Mouse (Mus musculus) retina, embryonic 14.5 days (tissue): ENCODE results near the gene Gm13285.
"Not testable (repeated sequence)": the region's sequence is repeated elsewhere in the genome, so short reads cannot be mapped to it uniquely, and the experiment has no call there.

Experiments
- DNase-seq: peaks from one replicate; pipeline ENCODE4 v3.0.0-alpha.2; 2015; ENCODE audit warnings: low spot score

Gene Gm13285

GRCm38 (mm10) chr4:88799365-88799764, at the start of gene Gm13285:
Gene Gm13285, plus strand, starts transcription at chr4:88799665.
- DNase-seq, result not testable (repeated sequence)

- DNase-seq, result no peak
Measured at GRCm38 (mm10) chr4:88749926-88750325, 49.5 kb upstream of the Gm13285 start.

GRCm38 (mm10) chr4:88754818-88755340, 44.6 kb upstream of the Gm13285 start, which contains the start of gene Gm13271:
Gene Gm13271, plus strand, starts transcription at chr4:88754868.
- DNase-seq, result not testable (repeated sequence)

GRCm38 (mm10) chr4:88756581-88757513, 42.6 kb upstream of the Gm13285 start:
- DNase-seq, result not testable (repeated sequence)

GRCm38 (mm10) chr4:88757628-88758031, 41.8 kb upstream of the Gm13285 start:
- DNase-seq, result not testable (repeated sequence)

GRCm38 (mm10) chr4:88758751-88759150, 40.7 kb upstream of the Gm13285 start:
- DNase-seq, result not testable (repeated sequence)

- DNase-seq, result not testable (repeated sequence)
Measured at GRCm38 (mm10) chr4:88759610-88760268, 39.7 kb upstream of the Gm13285 start, which contains the start of gene Gm13283. Gene Gm13283, plus strand, starts transcription at chr4:88760119.

- not testable (repeated sequence) for DNase-seq
Measured at GRCm38 (mm10) chr4:88760431-88760830, 39.0 kb upstream of the Gm13285 start.

GRCm38 (mm10) chr4:88761776-88762175, 37.7 kb upstream of the Gm13285 start:
- DNase-seq, result not testable (repeated sequence)

- not testable (repeated sequence) for DNase-seq
Measured at GRCm38 (mm10) chr4:88762341-88762740, 37.1 kb upstream of the Gm13285 start.

GRCm38 (mm10) chr4:88763384-88764018, 36.0 kb upstream of the Gm13285 start:
- peak; percentile 29 for DNase-seq

GRCm38 (mm10) chr4:88773534-88773933, 25.9 kb upstream of the Gm13285 start, which contains the start of gene Gm13290:
Gene Gm13290, plus strand, starts transcription at chr4:88773834.
- DNase-seq, result not testable (repeated sequence)

- not testable (repeated sequence) for DNase-seq
Measured at GRCm38 (mm10) chr4:88776622-88777021, 22.8 kb upstream of the Gm13285 start, which contains the start of gene Gm13289. Gene Gm13289, plus strand, starts transcription at chr4:88776922.

GRCm38 (mm10) chr4:88779550-88779949, 19.9 kb upstream of the Gm13285 start, which contains the start of gene Gm13272:
Gene Gm13272, plus strand, starts transcription at chr4:88779850.
- DNase-seq, result not testable (repeated sequence)

- not testable (repeated sequence) for DNase-seq
Measured at GRCm38 (mm10) chr4:88780320-88780719, 19.1 kb upstream of the Gm13285 start.

GRCm38 (mm10) chr4:88781831-88782230, 17.6 kb upstream of the Gm13285 start, which contains the start of gene Ifnz:
Gene Ifnz, plus strand, starts transcription at chr4:88782131.
- not testable (repeated sequence) for DNase-seq

- DNase-seq, result not testable (repeated sequence)
Measured at GRCm38 (mm10) chr4:88782335-88782734, 17.1 kb upstream of the Gm13285 start.

GRCm38 (mm10) chr4:88785409-88785808, 14.1 kb upstream of the Gm13285 start, which contains the start of gene Gm13276:
Gene Gm13276, plus strand, starts transcription at chr4:88785709.
- not testable (repeated sequence) for DNase-seq

GRCm38 (mm10) chr4:88788402-88788801, 11.1 kb upstream of the Gm13285 start, which contains the start of gene Gm13277:
Gene Gm13277, plus strand, starts transcription at chr4:88788632.
- not testable (repeated sequence) for DNase-seq

GRCm38 (mm10) chr4:88791250-88791649, 8.2 kb upstream of the Gm13285 start, which contains the start of gene Gm13278:
Gene Gm13278, plus strand, starts transcription at chr4:88791550.
- DNase-seq, result not testable (repeated sequence)
